Mouse (Mus musculus): Measurements from ENCODE around the gene Mdm4. TPM values are rescaled to one million over a fixed set of nuclear protein-coding genes. Genes with fewer than 3 reads are reported as not detected.

Mdm4 gene
- polyA plus RNA-seq, 1 experiment: 147 TPM

- TF ChIP-seq CTCF (IDR thresholded peaks at IDR 0.05; ENCODE audit: borderline replicate concordance, control insufficient read depth, extremely low read depth, insufficient read depth, low read length, poor library complexity) (no peak), POLR2A (IDR thresholded peaks at IDR 0.05; ENCODE audit: control insufficient read depth, extremely low read depth, insufficient read depth, low read length, poor library complexity) (no peak)
- no peak for DNase-seq
- Histone ChIP-seq H3K4me3 (ENCODE audit: control insufficient read depth, insufficient read depth, low read length) (no peak overlapping the region), H3K27ac (ENCODE audit: control insufficient read depth, insufficient read depth, low read length) (no peak overlapping the region), H3K36me3 (ENCODE audit: control insufficient read depth, insufficient read depth, low read length) (no peaks in the 10 kb centered on the region), H3K27me3 (ENCODE audit: control insufficient read depth, insufficient read depth, low read length) (no peaks in the 10 kb centered on the region), H3K4me1 (replicated peaks; ENCODE audit: control insufficient read depth, insufficient read depth, low read length) (no peaks in the 10 kb centered on the region)
- 86% methylated on average over 8 of the region's 8 CpGs for WGBS
Measured at GRCm38 (mm10) chr1:132919258-132919657, 111.1 kb downstream of the Mdm4 start.

- no peaks in the 10 kb centered on the region for H3K36me3 ChIP-seq (ENCODE audit: control insufficient read depth, insufficient read depth, low read length)
- H3K4me1 ChIP-seq (replicated peaks; ENCODE audit: control insufficient read depth, insufficient read depth, low read length): no peaks in the 10 kb centered on the region
- TF ChIP-seq CTCF (IDR thresholded peaks at IDR 0.05; ENCODE audit: borderline replicate concordance, control insufficient read depth, extremely low read depth, insufficient read depth, low read length, poor library complexity) (no peak), POLR2A (IDR thresholded peaks at IDR 0.05; ENCODE audit: control insufficient read depth, extremely low read depth, insufficient read depth, low read length, poor library complexity) (no peak)
- WGBS: 45% methylated on average over 10 of the region's 10 CpGs
- DNase-seq: no peak
- no peak overlapping the region for H3K4me3 ChIP-seq (ENCODE audit: control insufficient read depth, insufficient read depth, low read length)
- H3K27me3 ChIP-seq (ENCODE audit: control insufficient read depth, insufficient read depth, low read length): no peaks in the 10 kb centered on the region
- no peak overlapping the region for H3K27ac ChIP-seq (ENCODE audit: control insufficient read depth, insufficient read depth, low read length)
Measured at GRCm38 (mm10) chr1:132918117-132918680, 112.2 kb downstream of the Mdm4 start.

DNA sequence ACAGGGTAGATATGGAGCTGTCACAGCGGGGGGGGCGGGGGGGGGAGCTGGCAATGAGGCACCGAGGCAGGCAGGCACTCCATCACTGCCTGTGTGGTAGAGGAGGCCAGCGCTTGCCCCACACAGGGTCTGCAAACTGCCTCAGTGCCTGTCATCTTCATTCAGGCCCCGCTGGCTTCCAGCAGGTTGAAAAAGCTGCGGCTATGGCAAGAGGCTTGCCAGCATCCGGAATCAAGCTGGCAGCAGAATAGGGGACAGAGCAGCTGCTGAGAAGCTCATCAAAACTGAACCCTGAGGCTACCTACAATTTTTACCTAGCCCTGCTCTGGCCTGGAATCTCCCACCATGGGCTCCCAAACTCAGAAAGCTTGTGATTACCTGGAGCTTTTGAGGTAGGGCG, 112.8 kb downstream of the Mdm4 start:
- no peaks in the 10 kb centered on the region for H3K27me3 ChIP-seq (ENCODE audit: control insufficient read depth, insufficient read depth, low read length)
- TF ChIP-seq CTCF (IDR thresholded peaks at IDR 0.05; ENCODE audit: borderline replicate concordance, control insufficient read depth, extremely low read depth, insufficient read depth, low read length, poor library complexity) (no peak), POLR2A (IDR thresholded peaks at IDR 0.05; ENCODE audit: control insufficient read depth, extremely low read depth, insufficient read depth, low read length, poor library complexity) (no peak)
- no peak overlapping the region for H3K27ac ChIP-seq (ENCODE audit: control insufficient read depth, insufficient read depth, low read length)
- no peaks in the 10 kb centered on the region for H3K36me3 ChIP-seq (ENCODE audit: control insufficient read depth, insufficient read depth, low read length)
- no peak overlapping the region for H3K4me3 ChIP-seq (ENCODE audit: control insufficient read depth, insufficient read depth, low read length)
- H3K4me1 ChIP-seq (replicated peaks; ENCODE audit: control insufficient read depth, insufficient read depth, low read length): no peaks in the 10 kb centered on the region
- WGBS: 31% methylated on average over 8 of the region's 8 CpGs
- DNase-seq: no peak

DNA sequence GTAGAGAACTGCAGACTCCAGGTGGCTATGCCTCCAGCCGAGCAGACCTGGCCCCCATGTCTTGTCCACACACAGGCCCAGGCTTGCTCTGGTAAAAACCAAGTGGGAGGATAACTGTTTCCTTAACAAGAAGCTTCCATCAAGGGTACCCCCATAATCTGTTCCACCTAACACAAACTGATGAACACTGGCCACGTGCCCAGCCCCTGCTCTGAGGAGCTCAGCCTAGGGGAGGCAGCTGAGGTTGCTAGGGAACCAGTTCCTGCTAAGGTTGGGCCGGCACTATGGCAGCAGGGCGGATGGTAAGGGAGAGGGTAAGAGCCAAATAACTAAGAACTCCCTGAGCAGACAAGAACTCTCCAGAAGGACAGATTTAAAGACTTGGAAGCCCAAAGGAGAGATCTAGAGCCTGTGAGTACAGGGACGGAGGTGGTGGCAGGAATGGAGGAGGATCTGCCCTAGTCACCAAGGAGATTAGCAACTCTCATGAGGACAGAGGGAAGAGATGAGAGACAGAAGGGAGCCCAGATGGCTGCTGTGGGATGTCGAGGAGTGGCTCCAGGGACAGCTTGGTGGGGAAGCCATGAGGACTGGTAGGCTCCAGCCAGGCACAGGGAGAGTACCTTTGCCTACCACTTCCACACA, 114.4 kb downstream of the Mdm4 start:
- no peak for DNase-seq
- 52% methylated on average over 6 of the region's 6 CpGs for WGBS
- no peak overlapping the region for H3K4me3 ChIP-seq (ENCODE audit: control insufficient read depth, insufficient read depth, low read length)
- H3K36me3 ChIP-seq (ENCODE audit: control insufficient read depth, insufficient read depth, low read length): no peaks in the 10 kb centered on the region
- H3K4me1 ChIP-seq (replicated peaks; ENCODE audit: control insufficient read depth, insufficient read depth, low read length): no peaks in the 10 kb centered on the region
- TF ChIP-seq POLR2A (IDR thresholded peaks at IDR 0.05; ENCODE audit: control insufficient read depth, extremely low read depth, insufficient read depth, low read length, poor library complexity): no peak
- no peak overlapping the region for H3K27ac ChIP-seq (ENCODE audit: control insufficient read depth, insufficient read depth, low read length)
- no peaks in the 10 kb centered on the region for H3K27me3 ChIP-seq (ENCODE audit: control insufficient read depth, insufficient read depth, low read length)

DNA sequence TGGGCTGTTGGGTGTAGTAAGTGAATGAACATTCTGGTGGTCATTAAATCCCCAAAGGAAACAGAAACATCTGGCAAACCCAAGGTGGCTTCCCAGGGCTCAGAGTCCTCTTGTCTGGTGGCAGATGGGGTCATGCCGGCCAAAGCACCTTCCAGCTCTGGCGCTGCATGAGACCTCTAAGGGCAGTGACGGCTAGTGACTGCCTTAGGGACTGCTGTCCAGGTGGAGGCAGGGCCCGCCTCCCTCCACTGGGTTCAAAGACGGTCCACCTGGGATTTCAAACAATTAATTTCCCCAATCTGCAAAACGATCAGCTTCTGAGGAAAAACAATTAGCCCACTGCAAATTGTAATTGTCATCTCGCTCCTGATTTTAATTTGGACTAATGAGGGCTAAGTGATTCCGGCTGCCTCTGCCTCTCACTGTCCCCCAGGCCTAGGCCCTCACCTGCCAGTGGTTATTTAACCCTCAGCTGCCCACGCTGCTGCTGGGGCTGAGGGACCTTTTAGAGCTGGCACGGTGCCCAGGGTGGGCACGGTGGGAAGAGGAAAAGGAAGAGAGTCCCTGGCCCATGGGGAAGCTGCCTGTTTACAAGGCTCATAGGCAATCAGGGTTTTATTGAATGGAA, 119.8 kb downstream of the Mdm4 start:
- 74% methylated on average over 11 of the region's 11 CpGs for WGBS
- Histone ChIP-seq H3K4me3 (ENCODE audit: control insufficient read depth, insufficient read depth, low read length) (no peak overlapping the region), H3K27me3 (ENCODE audit: control insufficient read depth, insufficient read depth, low read length) (no peaks in the 10 kb centered on the region), H3K36me3 (ENCODE audit: control insufficient read depth, insufficient read depth, low read length) (no peaks in the 10 kb centered on the region), H3K27ac (ENCODE audit: control insufficient read depth, insufficient read depth, low read length) (no peak overlapping the region), H3K4me1 (replicated peaks; ENCODE audit: control insufficient read depth, insufficient read depth, low read length) (no peaks in the 10 kb centered on the region)
- no peak for TF ChIP-seq POLR2A (IDR thresholded peaks at IDR 0.05; ENCODE audit: control insufficient read depth, extremely low read depth, insufficient read depth, low read length, poor library complexity)
- TF ChIP-seq CTCF (IDR thresholded peaks at IDR 0.05; ENCODE audit: borderline replicate concordance, control insufficient read depth, extremely low read depth, insufficient read depth, low read length, poor library complexity): no peak
- DNase-seq: no peak

GRCm38 (mm10) chr1:132909951-132910350, 120.4 kb downstream of the Mdm4 start:
- H3K27ac ChIP-seq (ENCODE audit: control insufficient read depth, insufficient read depth, low read length): no peak overlapping the region
- H3K36me3 ChIP-seq (ENCODE audit: control insufficient read depth, insufficient read depth, low read length): no peaks in the 10 kb centered on the region
- TF ChIP-seq POLR2A (IDR thresholded peaks at IDR 0.05; ENCODE audit: control insufficient read depth, extremely low read depth, insufficient read depth, low read length, poor library complexity) (no peak), CTCF (IDR thresholded peaks at IDR 0.05; ENCODE audit: borderline replicate concordance, control insufficient read depth, extremely low read depth, insufficient read depth, low read length, poor library complexity) (no peak)
- 88% methylated on average over 1 of the region's 1 CpGs for WGBS
- H3K27me3 ChIP-seq (ENCODE audit: control insufficient read depth, insufficient read depth, low read length): no peaks in the 10 kb centered on the region
- no peak for DNase-seq
- H3K4me3 ChIP-seq (ENCODE audit: control insufficient read depth, insufficient read depth, low read length): no peak overlapping the region
- no peaks in the 10 kb centered on the region for H3K4me1 ChIP-seq (replicated peaks; ENCODE audit: control insufficient read depth, insufficient read depth, low read length)

Other genes starting within 250 kb of the Mdm4 start
- 0.93 and 1.5 TPM in 2 replicates for gene Lrrn2, start 150.3 kb downstream of the Mdm4 start, polyA plus RNA-seq (2012; rRNA removed)
- gene Pik3c2b, start 15.1 kb upstream of the Mdm4 start, polyA plus RNA-seq (2012; rRNA removed): 9.5 and 12.1 TPM in 2 replicates
- 45.8 and 55.0 TPM in 2 replicates for gene Ppp1r15b, start 100.6 kb upstream of the Mdm4 start, polyA plus RNA-seq (2012; rRNA removed)
- gene Plekha6, start 133.6 kb upstream of the Mdm4 start, polyA plus RNA-seq (2012; rRNA removed): 5.1 and 9.4 TPM in 2 replicates

Measured in thymus, adult 2 months (tissue).